Mouse (Mus musculus) neural tube, embryonic 12.5 days (tissue): ENCODE results near the gene Olfr90. TPM values are rescaled to one million over a fixed set of nuclear protein-coding genes. Genes with fewer than 3 reads are reported as not detected.
"Not testable (repeated sequence)": the region's sequence is repeated elsewhere in the genome, so short reads cannot be mapped to it uniquely, and the experiment has no call there.

Experiments used
- ATAC-seq: fragments of 200-750 bp; cut with Nextera tagmentation; 2 replicates; pipeline ENCODE4 v1.8.0; 2017; ENCODE audit warnings: low read depth, mild to moderate bottlenecking, moderate TSS enrichment, moderate library complexity; ENCODE audit not compliant: low FRiP score
- H3K27ac ChIP-seq: fragments of 300-500 bp; sonication (generic); 2 replicates; pipeline ENCODE4 v1.5.1; 2016
- H3K27me3 ChIP-seq: fragments of 300-500 bp; sonication (generic); replicated peaks from 2 replicates; pipeline ENCODE4 v1.6.1; 2016; ENCODE audit warnings: mild to moderate bottlenecking
- H3K36me3 ChIP-seq: fragments of 300-500 bp; sonication (generic); 2 replicates; pipeline ENCODE4 v1.6.1; 2016; ENCODE audit warnings: mild to moderate bottlenecking
- H3K4me1 ChIP-seq: fragments of 300-500 bp; sonication (generic); 2 replicates; pipeline ENCODE4 v1.6.1; 2016
- H3K4me2 ChIP-seq: fragments of 300-500 bp; sonication (generic); replicated peaks from 2 replicates; pipeline ENCODE4 v1.6.1; 2016; ENCODE audit warnings: mild to moderate bottlenecking
- H3K4me3 ChIP-seq: fragments of 300-500 bp; sonication (generic); 2 replicates; pipeline ENCODE4 v1.5.1; 2016
- H3K9ac ChIP-seq: fragments of 300-500 bp; sonication (generic); 2 replicates; pipeline ENCODE4 v1.6.1; 2016; ENCODE audit warnings: mild to moderate bottlenecking
- H3K9me3 ChIP-seq: fragments of 300-500 bp; sonication (generic); 2 replicates; pipeline ENCODE4 v1.6.1; 2016; ENCODE audit warnings: mild to moderate bottlenecking
- WGBS: fragments of 180-500 bp; shearing (Covaris S2); methylation state at CpG from one replicate; pipeline ENCODE4 v1.1.7; 2016; 5-methylcytosine and 5-hydroxymethylcytosine counted together
- polyA plus RNA-seq: library from polyadenylated mRNA; unstranded; fragments of >200 nt; fragmentation: Nextera tagmentation; extraction: Ambion mirVana; gene quantifications from 2 replicates; pipeline ENCODE4 v1.2.1, GENCODE M21; 2016

The Olfr90 gene
- polyA plus RNA-seq: 0.11 TPM in 1 of 2 replicates, not detected in the other

DNA sequence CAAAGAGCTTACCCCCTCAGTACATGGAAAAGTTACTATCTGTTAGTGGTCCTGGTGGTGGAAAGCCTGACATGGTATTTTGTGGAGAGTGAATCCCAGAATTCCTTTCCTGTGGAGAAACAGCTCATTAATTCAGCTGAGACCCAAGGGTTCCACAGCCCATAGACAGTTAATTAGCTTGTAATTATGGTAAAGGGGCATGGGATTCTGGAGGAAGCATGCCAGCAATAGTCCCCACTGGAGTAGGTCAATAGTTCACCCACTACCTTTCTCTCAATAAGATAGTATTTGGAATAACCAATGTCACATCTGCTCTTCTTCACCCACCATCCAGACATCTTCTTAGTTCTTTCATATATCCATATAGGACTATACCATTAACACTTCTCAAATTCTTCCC is at the start of gene Olfr90:
Gene Olfr90 (minus strand): TSS at position 101 of the 400 bp plus-strand sequence.
- Histone ChIP-seq H3K9me3 (no peaks in the 10 kb centered on the region), H3K27ac (no peak within 1 kb of the TSS), H3K4me3 (no peak within 1 kb of the TSS), H3K27me3 (no peaks in the 10 kb centered on the region), H3K4me2 (no peak within 1 kb of the TSS), H3K36me3 (no peaks in the 10 kb centered on the region), H3K4me1 (no peaks in the 10 kb centered on the region), H3K9ac (no peak within 1 kb of the TSS)
- no peak for ATAC-seq

DNA sequence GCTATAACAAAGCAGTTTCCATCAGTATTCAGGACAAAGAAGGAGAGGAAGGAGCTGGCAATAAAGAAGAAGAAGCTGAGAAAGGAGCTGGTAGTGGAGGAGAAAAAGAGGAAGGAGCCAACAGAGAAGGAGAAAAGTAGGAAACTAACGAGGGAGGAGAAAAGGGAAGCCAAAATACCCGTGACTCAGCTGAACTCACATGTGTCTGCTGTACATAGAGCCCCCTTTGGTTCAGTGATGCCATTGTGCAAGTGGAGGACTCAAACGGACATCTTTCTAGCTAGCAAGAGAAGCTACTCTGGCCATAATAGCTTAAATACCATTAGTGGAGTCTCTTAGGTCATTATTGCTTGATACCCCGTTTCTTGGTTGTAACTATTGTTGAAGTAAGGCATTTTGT is 43.1 kb upstream of the Olfr90 start:
- H3K9ac ChIP-seq, H3K4me2 ChIP-seq, H3K27ac ChIP-seq, H3K4me1 ChIP-seq, H3K4me3 ChIP-seq, H3K27me3 ChIP-seq, H3K36me3 ChIP-seq, H3K9me3 ChIP-seq, ATAC-seq: not testable (repeated sequence)
- WGBS: 79% methylated on average over 4 of the region's 4 CpGs

DNA sequence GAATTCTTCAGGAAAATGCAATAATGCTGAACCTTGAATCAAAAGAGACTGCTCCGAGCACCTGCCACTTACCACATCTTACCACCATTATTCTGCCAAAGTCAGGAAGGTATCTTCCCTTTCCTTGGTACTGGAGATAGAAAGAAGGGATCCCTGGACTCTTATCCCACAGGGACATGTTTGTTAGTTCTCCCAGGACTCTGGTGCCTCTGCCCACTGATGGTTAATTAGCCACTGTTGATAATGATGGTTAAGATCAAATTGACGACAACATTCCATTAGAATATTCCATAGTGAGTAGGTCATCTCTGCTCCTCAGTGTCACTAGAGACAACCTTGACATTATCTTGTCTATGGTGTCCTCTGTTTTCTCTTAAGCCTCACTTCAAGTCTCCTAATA is 31.7 kb upstream of the Olfr90 start, which contains the start of gene Olfr92:
Gene Olfr92 (minus strand): TSS at position 101 of the 400 bp plus-strand sequence.
- H3K36me3 ChIP-seq: no peaks in the 10 kb centered on the region
- WGBS: 90% methylated on average over 2 of the region's 2 CpGs
- ATAC-seq: no peak
- H3K9me3 ChIP-seq: no peaks in the 10 kb centered on the region
- no peak within 1 kb of the TSS for H3K4me2 ChIP-seq
- H3K27me3 ChIP-seq: no peaks in the 10 kb centered on the region
- H3K4me1 ChIP-seq: no peaks in the 10 kb centered on the region
- no peak within 1 kb of the TSS for H3K9ac ChIP-seq
- no peak within 1 kb of the TSS for H3K4me3 ChIP-seq
- H3K27ac ChIP-seq: no peak within 1 kb of the TSS

DNA sequence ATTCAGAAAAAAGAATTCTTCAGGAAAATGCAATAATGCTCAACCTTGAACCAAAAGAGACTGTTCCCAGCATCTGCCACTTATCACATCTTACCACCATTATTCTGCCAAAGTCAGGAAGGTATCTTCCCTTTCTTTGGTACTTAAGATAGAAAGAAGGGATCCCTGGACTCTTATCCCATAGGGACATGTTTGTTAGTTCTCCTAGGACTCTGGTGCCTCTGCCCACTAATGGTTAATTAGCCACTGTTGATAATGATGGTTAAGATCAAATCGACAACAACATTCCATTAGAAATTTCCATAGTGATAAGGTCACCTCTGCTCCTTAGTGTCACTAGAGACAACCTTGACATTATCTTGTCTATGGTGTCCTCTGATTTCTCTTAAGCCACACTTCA is 9.9 kb upstream of the Olfr90 start, which contains the start of gene Olfr91:
Gene Olfr91 (minus strand): TSS at position 101 of the 400 bp plus-strand sequence.
- no peaks in the 10 kb centered on the region for H3K9me3 ChIP-seq
- no peak within 1 kb of the TSS for H3K27ac ChIP-seq
- 96% methylated on average over 1 of the region's 1 CpGs for WGBS
- no peaks in the 10 kb centered on the region for H3K4me1 ChIP-seq
- no peaks in the 10 kb centered on the region for H3K36me3 ChIP-seq
- H3K9ac ChIP-seq: no peak within 1 kb of the TSS
- ATAC-seq: no peak
- no peak within 1 kb of the TSS for H3K4me3 ChIP-seq
- H3K4me2 ChIP-seq: no peak within 1 kb of the TSS
- no peaks in the 10 kb centered on the region for H3K27me3 ChIP-seq

DNA sequence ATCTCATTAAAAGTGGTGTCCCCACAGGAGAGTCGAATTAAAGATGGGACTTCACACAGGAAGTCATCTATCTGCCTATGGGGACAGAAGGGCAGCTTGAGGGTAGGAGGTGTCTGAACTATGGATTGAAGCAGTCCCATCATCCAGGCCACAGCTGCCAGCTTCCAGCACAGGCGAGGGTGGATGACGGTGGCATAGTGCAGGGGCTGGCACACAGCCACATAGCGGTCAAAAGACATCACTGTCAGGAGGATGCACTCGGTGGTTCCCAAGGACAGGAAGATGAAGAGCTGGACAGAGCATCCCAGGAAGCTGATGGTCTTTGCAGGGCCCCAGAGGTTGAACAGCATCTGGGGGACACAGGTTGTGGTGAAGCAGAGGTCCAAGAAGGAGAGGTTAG is 5.0 kb upstream of the Olfr90 start:
- no peaks in the 10 kb centered on the region for H3K4me1 ChIP-seq
- no peaks in the 10 kb centered on the region for H3K36me3 ChIP-seq
- ATAC-seq: no peak
- no peak overlapping the region for H3K4me2 ChIP-seq
- no peaks in the 10 kb centered on the region for H3K27me3 ChIP-seq
- H3K9me3 ChIP-seq: no peaks in the 10 kb centered on the region
- no peak overlapping the region for H3K27ac ChIP-seq
- no peak overlapping the region for H3K4me3 ChIP-seq
- H3K9ac ChIP-seq: no peak overlapping the region
- 81% methylated on average over 5 of the region's 5 CpGs for WGBS

DNA sequence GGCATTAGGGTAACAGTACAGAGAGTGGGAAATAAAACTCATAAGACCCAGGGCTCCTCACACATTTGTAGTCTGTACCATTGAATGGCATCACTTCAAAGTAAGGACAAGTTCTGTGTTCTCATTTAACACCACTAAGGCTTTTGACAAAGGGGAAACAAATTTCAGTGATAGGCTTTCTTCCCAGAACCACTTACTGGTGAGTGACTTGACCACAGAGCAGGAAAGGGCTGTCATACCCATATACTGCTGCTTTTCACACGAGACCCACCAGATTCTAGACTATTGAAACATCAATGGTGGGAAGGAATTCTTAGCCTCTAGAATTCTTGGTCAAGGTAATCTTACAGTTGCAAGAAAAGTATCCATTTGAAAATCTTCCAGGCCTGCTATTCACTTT is 3.9 kb upstream of the Olfr90 start:
- WGBS: 81% methylated on average over 1 of the region's 1 CpGs
- Histone ChIP-seq H3K4me1 (no peaks in the 10 kb centered on the region), H3K27me3 (no peaks in the 10 kb centered on the region), H3K4me2 (no peak overlapping the region), H3K9ac (no peak overlapping the region), H3K36me3 (no peaks in the 10 kb centered on the region), H3K9me3 (no peaks in the 10 kb centered on the region), H3K27ac (no peak overlapping the region), H3K4me3 (no peak overlapping the region)
- no peak for ATAC-seq

DNA sequence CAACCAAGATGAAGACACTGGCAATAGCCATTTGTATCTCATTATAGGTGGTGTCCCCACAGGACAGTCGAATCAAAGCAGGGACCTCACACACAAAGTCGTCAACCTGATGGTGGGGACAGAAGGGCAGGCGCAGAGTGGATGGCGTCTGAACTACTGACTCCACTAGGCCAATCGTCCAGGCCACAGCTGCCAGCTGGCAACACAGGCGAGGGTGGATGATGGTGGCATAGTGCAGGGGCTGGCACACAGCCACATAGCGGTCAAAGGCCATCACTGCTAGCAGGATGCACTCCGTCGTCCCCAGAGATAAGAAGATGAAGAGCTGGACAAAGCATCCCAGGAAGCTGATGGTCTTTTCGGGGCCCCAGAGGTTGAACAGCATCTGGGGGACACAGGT is 2.8 kb downstream of the Olfr90 start:
- H3K4me3 ChIP-seq: no peak overlapping the region
- H3K27me3 ChIP-seq: no peaks in the 10 kb centered on the region
- no peak overlapping the region for H3K4me2 ChIP-seq
- H3K9ac ChIP-seq: no peak overlapping the region
- H3K27ac ChIP-seq: no peak overlapping the region
- WGBS: 83% methylated on average over 10 of the region's 10 CpGs
- H3K36me3 ChIP-seq: no peaks in the 10 kb centered on the region
- H3K4me1 ChIP-seq: no peaks in the 10 kb centered on the region
- H3K9me3 ChIP-seq: no peaks in the 10 kb centered on the region
- ATAC-seq: no peak

DNA sequence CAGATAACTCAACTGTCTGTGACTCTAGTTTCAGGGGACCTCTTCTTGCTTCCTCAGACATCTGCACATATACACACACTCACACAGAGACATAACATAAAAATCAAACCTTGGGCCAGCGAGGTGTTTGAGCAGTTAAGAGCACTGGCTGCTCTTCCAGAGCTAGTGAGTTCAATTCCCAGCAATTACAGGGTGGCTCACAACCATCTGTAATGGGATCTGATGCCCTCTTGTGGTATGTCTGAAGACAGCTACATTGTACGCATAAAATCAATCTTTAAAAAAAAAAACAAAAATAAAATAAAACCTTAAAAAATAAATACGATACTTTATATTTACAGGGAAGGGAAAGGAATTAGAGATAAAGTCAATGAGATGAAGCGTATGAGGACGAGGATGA is 3.7 kb downstream of the Olfr90 start:
- H3K9me3 ChIP-seq: no peaks in the 10 kb centered on the region
- no peak overlapping the region for H3K9ac ChIP-seq
- H3K4me3 ChIP-seq: no peak overlapping the region
- no peaks in the 10 kb centered on the region; the same call in 1 of the 2 replicates for H3K4me1 ChIP-seq
- no peaks in the 10 kb centered on the region for H3K36me3 ChIP-seq
- 69% methylated on average over 5 of the region's 5 CpGs for WGBS
- no peak overlapping the region for H3K27ac ChIP-seq
- no peaks in the 10 kb centered on the region for H3K27me3 ChIP-seq
- H3K4me2 ChIP-seq: no peak overlapping the region
- ATAC-seq: no peak

DNA sequence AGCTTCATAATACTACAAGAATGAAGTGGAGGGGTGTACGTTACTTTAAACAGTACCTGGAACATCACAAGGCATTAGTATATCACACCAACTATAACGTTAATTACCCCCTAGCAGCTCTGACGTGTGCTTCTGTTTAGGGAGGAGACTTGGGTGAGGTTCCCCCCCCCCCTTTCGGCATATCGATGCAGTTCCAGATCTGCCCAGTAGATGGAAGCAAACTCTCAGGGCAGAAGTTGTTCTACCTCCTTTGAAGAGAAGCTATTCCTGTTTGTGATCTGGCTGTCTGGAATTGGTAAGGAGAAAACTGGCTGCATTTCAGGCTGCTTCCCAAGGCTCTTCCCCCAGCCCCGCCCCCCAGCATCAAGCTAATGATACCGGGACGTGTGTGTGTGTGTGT is 5.0 kb downstream of the Olfr90 start:
- H3K27ac ChIP-seq: no peak overlapping the region
- H3K36me3 ChIP-seq: no peaks in the 10 kb centered on the region
- H3K9me3 ChIP-seq: no peaks in the 10 kb centered on the region
- WGBS: 3% methylated on average over 8 of the region's 8 CpGs
- H3K4me3 ChIP-seq: no peak overlapping the region
- peak; percentile 48; the same call in 1 of the 2 replicates for ATAC-seq
- H3K4me2 ChIP-seq: no peak overlapping the region
- H3K4me1 ChIP-seq: peaks cover 10% of the 10 kb centered on the region
- no peaks in the 10 kb centered on the region for H3K27me3 ChIP-seq
- no peak overlapping the region for H3K9ac ChIP-seq

DNA sequence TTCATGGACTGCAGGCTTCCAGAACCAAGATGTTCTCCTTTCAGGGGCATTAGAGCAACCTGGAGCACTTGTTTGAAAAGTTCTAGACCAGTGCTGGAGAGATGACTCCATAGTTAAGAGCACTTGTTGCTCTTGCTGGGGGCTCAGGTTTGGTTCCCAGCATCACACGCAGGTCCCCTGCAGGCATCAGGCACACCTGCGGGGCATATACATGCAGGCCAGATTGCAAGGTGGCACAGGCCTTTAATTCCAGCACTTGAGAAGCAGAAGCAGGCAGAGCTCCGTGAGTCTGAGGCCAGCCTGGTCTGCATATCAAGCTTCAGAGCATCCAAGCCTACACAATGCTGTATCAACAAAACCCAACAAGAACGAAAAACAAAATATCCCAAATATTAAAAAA is 6.6 kb downstream of the Olfr90 start:
- no peak overlapping the region for H3K9ac ChIP-seq
- H3K27me3 ChIP-seq: no peaks in the 10 kb centered on the region
- no peaks in the 10 kb centered on the region for H3K9me3 ChIP-seq
- H3K4me3 ChIP-seq: no peak overlapping the region
- peaks cover 10% of the 10 kb centered on the region for H3K4me1 ChIP-seq
- no peak overlapping the region for H3K27ac ChIP-seq
- H3K36me3 ChIP-seq: 0 out of 2 replicates have a peak, but pooled peaks cover 3% of the 10 kb centered on the region
- WGBS: 91% methylated on average over 4 of the region's 4 CpGs
- no peak for ATAC-seq
- no peak overlapping the region for H3K4me2 ChIP-seq

DNA sequence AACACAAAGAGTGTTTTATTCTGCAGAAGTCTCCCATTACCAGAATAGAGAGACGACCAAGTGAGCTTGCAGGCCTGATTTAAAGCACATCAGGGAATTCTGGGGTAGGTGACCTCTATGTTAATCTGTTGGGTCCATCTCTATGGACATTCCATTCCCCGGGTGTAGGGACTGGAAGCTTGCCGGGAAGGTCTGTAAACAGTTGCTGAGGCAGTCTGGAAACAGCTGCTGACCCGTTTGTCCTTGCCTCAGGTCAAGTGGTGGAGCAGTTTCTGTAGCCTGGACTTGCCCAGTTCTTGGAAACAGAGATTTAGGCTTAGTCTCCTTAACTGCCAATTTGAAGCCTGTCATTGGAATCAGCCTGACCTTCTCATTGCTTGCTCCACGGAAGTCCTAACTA is 8.2 kb downstream of the Olfr90 start:
- peaks cover 16% of the 10 kb centered on the region; the same call in 1 of the 2 replicates for H3K36me3 ChIP-seq
- H3K4me2 ChIP-seq: no peak overlapping the region
- H3K27me3 ChIP-seq: no peaks in the 10 kb centered on the region
- no peak overlapping the region for H3K4me3 ChIP-seq
- H3K9ac ChIP-seq: no peak overlapping the region
- H3K27ac ChIP-seq: no peak overlapping the region
- H3K4me1 ChIP-seq: peaks cover 10% of the 10 kb centered on the region
- ATAC-seq: no peak
- H3K9me3 ChIP-seq: no peaks in the 10 kb centered on the region
- 17% methylated on average over 5 of the region's 5 CpGs for whole genome bisulfite sequencing

DNA sequence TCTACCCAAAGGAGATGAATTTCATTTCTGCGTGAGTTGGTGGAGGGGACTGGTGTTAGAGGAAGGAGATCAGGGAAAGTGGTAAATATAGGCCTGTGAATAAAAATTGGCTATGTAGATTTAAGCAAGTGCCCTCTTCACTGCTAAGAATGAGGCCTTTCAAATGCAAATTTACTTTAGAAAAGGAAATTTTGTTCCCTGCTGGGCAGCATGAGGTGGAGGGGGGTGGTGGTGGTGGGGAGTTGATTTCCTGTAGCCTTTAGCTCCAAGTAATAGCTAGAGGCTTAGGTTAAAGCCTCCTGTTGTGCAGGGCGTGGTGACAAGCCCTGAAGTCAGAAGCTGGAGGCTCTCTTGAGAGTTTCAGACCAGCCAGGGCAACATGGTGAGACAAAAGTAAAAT is 9.3 kb downstream of the Olfr90 start:
- no peak overlapping the region for H3K4me3 ChIP-seq
- H3K27me3 ChIP-seq: no peaks in the 10 kb centered on the region
- H3K36me3 ChIP-seq: peaks cover 26% of the 10 kb centered on the region
- H3K27ac ChIP-seq: no peak overlapping the region
- ATAC-seq: peak; percentile 31; the same call in 1 of the 2 replicates
- H3K4me1 ChIP-seq: peaks cover 10% of the 10 kb centered on the region
- WGBS: 5% methylated on average over 2 of the region's 2 CpGs
- H3K9ac ChIP-seq: no peak overlapping the region
- no peaks in the 10 kb centered on the region for H3K9me3 ChIP-seq
- no peak overlapping the region; the same call in 1 of the 2 replicates for H3K4me2 ChIP-seq

DNA sequence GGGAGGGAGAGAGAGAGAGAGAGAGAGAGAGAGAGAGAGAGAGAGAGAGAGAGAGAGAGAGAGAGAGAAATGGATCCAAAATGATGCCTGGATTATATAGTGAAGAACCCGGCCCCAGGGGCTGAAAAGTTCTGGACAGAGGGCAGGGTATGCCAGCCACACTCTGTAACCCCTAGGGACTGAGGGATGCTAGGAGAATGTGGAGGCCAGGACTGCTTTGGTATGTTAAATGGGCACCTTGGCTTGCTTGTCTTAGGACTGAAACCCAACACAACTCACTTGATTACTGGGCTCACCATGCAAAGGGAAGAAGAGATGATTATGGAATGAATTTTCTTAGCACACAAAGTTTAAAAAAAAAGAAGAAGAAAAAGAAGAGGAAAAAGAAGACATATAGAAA is 10.1 kb downstream of the Olfr90 start:
- Histone ChIP-seq H3K4me3 (no peak overlapping the region), H3K4me1 (peaks cover 10% of the 10 kb centered on the region), H3K36me3 (peaks cover 34% of the 10 kb centered on the region), H3K9me3 (no peaks in the 10 kb centered on the region), H3K9ac (no peak overlapping the region), H3K27ac (no peak overlapping the region), H3K27me3 (no peaks in the 10 kb centered on the region), H3K4me2 (no peak overlapping the region)
- no peak for ATAC-seq
- WGBS: 20% methylated on average over 1 of the region's 1 CpGs
